Comparison of ENCODE assay signal across 8 mouse cellular contexts in genomic region chr5:122451324-122451723, GRCm38 (mm10).
"Had no signal": no experiment of that assay in that cellular context is flagged by ENCODE, and none has a peak within 500 bp of the region (broad histone marks: within the 10 kb centered on the region; RNA-seq: fewer than 3 reads in every experiment).

No protein-coding gene starts in this region.

- DNase-seq: kidney, postnatal 14 days; liver, embryonic 13.5 days; lung, adult 18-20 months; thymus, adult 18-20 months; thymus, postnatal 14 days had no signal

- H3K27ac ChIP-seq: limb, embryonic 13.5 days; liver, embryonic 13.5 days; midbrain, embryonic 13.5 days had no signal

- H3K27me3 ChIP-seq: kidney, embryonic 15.5 days; limb, embryonic 13.5 days; liver, embryonic 13.5 days; midbrain, embryonic 13.5 days had no signal

- ATAC-seq: midbrain, embryonic 13.5 days had no signal

- H3K4me3 ChIP-seq: kidney, embryonic 15.5 days; limb, embryonic 13.5 days; liver, embryonic 13.5 days; midbrain, embryonic 13.5 days had no signal

- H3K9me3 ChIP-seq: kidney, embryonic 15.5 days; limb, embryonic 13.5 days; liver, embryonic 13.5 days; midbrain, embryonic 13.5 days had no signal

- H3K4me1 ChIP-seq: kidney, embryonic 15.5 days; limb, embryonic 13.5 days; midbrain, embryonic 13.5 days had no signal

- H3K4me2 ChIP-seq: kidney, embryonic 15.5 days; limb, embryonic 13.5 days; liver, embryonic 13.5 days; midbrain, embryonic 13.5 days had no signal

- H3K9ac ChIP-seq: kidney, embryonic 15.5 days; limb, embryonic 13.5 days; liver, embryonic 13.5 days; midbrain, embryonic 13.5 days had no signal
